Mouse (Mus musculus): Measurements from ENCODE around the gene Mmp14. TPM values are rescaled to one million over a fixed set of nuclear protein-coding genes. Genes with fewer than 3 reads are reported as not detected.

The Mmp14 gene
- total and polyA plus RNA-seq, 3 experiments, result 19.4 to 29.9 TPM; not detected in 1

DNA sequence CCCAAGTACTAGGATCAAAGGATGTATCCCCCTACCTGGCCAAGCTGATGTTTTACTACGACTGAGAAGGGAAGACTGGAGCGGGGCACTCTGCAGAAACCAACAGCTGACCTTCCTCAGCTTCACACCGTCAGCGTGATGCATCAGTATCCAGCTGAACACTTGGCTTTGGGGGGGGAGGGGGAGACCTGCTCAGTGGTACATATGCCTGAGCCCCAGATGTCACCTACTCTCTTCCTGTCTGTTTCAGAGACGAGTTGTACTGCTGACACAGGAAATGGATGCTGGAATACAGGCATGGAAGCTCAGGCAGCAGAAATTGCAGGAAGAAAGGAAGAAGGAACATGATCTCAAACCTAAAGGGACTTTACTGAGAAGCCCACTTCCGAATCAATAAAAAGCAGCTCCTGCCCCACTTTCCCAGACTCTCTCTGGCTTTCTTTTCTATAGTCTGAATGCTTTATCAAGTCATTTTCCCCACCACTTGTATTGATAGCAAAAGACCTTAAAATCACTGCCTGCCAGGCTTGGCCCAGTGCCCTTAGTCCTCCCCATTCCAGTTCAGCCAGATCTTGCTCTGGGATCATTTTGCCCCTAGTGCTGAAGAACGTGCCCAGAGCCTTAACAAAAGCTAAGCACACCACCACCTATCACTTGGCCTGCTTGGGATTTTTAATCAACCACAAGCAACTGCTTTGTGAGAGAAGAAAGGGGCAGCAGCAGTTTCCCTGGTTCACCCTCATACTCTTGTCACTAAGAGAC is 1.9 kb upstream of the Mmp14 start:
- Histone ChIP-seq H3K27me3 (ENCODE audit: control insufficient read depth in 1 of 2, insufficient read depth in 2 of 2, low read length in 2 of 2) (no peaks in the 10 kb centered on the region), H3K4me1 (ENCODE audit: control insufficient read depth in 1 of 2, insufficient read depth in 2 of 2, low read length in 2 of 2) (peaks cover 0 to 34% of the 10 kb centered on the region in 2 experiments; a peak in 3 of 4 replicates), H3K4me3 (ENCODE audit: control insufficient read depth in 1 of 2, insufficient read depth in 1 of 2, low read depth in 2 of 2, low read length in 2 of 2) (no peak overlapping the region), H3K27ac (ENCODE audit: control insufficient read depth, low read depth, low read length) (peak overlapping the region; percentile 81), H3K9ac (ENCODE audit: control insufficient read depth, low read depth, low read length, poor library complexity, severe bottlenecking) (no peak overlapping the region), H3K79me2 (ENCODE audit: control insufficient read depth, insufficient read depth, low read length, poor library complexity) (peaks cover 37% of the 10 kb centered on the region), H3K36me3 (ENCODE audit: control insufficient read depth in 1 of 2, insufficient read depth in 2 of 2, low read length in 2 of 2) (peaks cover 0 to 38% of the 10 kb centered on the region in 2 experiments; a peak in 2 of 4 replicates), H3K9me3 (replicated peaks; ENCODE audit: insufficient read depth, low read length) (no peaks in the 10 kb centered on the region)
- DNase-seq (ENCODE audit: low read depth, low spot score), result peak; percentile 47
- no peak for TF ChIP-seq UBTF (IDR thresholded peaks at IDR 0.05; ENCODE audit: borderline replicate concordance, insufficient read depth, low read depth, low read length)
- no peak for TF ChIP-seq MXI1 (IDR thresholded peaks at IDR 0.05; ENCODE audit: low read depth, low read length)
- TF ChIP-seq RCOR1 (IDR thresholded peaks at IDR 0.05; ENCODE audit: low read depth, low read length), result peak; percentile 65; the same call in 1 of the 2 replicates

DNA sequence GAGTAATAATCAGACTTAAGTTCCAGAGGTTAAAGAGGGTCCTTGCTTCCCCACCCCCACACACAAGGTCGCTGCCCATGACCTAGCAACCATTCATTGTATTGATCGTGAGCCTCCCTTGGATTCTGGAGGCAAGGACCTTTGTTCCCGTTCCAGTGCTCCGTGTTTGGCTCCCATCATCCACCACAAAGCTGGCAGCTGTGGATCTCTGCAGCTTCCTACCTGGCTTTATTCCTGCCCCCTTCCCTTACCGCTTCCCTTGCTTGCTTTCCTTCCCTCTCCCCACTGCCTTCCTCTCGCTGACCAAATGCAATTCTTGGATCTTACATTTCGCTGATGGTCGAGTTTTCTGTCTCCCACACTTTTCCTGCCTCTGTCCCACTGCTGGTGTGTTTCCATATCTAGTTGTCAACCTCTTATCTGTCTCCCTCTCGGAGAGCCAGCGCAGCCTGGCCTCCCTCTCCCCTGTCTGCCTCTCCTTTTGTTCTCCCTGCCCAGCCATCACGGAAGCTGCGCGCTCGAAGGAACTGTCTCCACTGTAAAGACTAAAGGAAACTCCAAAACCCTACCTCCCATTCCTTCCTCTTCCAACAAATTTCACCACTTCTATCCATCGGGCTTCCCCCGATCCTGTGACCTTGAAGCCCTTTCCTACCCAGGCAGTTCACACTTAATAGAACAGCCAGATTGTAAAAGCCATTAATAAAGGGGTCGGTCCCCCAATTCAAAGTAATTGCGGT is 836 bp upstream of the Mmp14 start:
- peak overlapping the region; percentile 81 for H3K27ac ChIP-seq (ENCODE audit: control insufficient read depth, low read depth, low read length)
- TF ChIP-seq BHLHE40 (IDR thresholded peaks at IDR 0.05; ENCODE audit: borderline replicate concordance, low read depth, low read length) (no peak), TAL1 (IDR thresholded peaks at IDR 0.05; ENCODE audit: low read length) (no peak), HCFC1 (IDR thresholded peaks at IDR 0.05; ENCODE audit: low read depth, low read length) (no peak), CHD2 (IDR thresholded peaks at IDR 0.05; ENCODE audit: low read length) (peak; percentile 36; the same call in 1 of the 2 replicates), ETS1 (IDR thresholded peaks at IDR 0.05; ENCODE audit: low read depth, low read length) (0 out of 2 replicates have a peak, but pooled peaks have one; percentile 1), POLR2AphosphoS5 (IDR thresholded peaks at IDR 0.05; ENCODE audit: borderline replicate concordance, low read depth, low read length) (no peak), KAT2A (conservative IDR thresholded peaks at IDR 0.05; ENCODE audit: low read depth, low read length) (no peak), ZNF384 (IDR thresholded peaks at IDR 0.05; ENCODE audit: low read depth, low read length) (no peak), USF2 (IDR thresholded peaks at IDR 0.05; ENCODE audit: borderline replicate concordance in 1 of 2, insufficient read depth in 1 of 2, low read depth in 1 of 2, low read length in 2 of 2) (no peak), MAZ (IDR thresholded peaks at IDR 0.05; ENCODE audit: low read depth, low read length) (no peak), MEF2A (IDR thresholded peaks at IDR 0.05; ENCODE audit: extremely low read depth, insufficient replicate concordance, low read depth, low read length, poor library complexity, severe bottlenecking) (no peak), JUND (IDR thresholded peaks at IDR 0.05; ENCODE audit: low read depth, low read length) (no peak), E2F4 (IDR thresholded peaks at IDR 0.05; ENCODE audit: borderline replicate concordance, low read depth, low read length) (no peak; the same call in 1 of the 2 replicates), ELF1 (IDR thresholded peaks at IDR 0.05; ENCODE audit: low read depth, low read length) (0 out of 2 replicates have a peak, but pooled peaks have one; percentile 23), RCOR1 (IDR thresholded peaks at IDR 0.05; ENCODE audit: low read depth, low read length) (peak; percentile 46; the same call in 1 of the 2 replicates), ZC3H11A (IDR thresholded peaks at IDR 0.05; ENCODE audit: low read depth, low read length) (no peak), CHD1 (IDR thresholded peaks at IDR 0.05; ENCODE audit: low read depth, low read length) (no peak), SMC3 (IDR thresholded peaks at IDR 0.05; ENCODE audit: low read depth, low read length) (no peak), SIN3A (IDR thresholded peaks at IDR 0.05; ENCODE audit: low read length) (peak; percentile 15), POLR2AphosphoS2 (IDR thresholded peaks at IDR 0.05; ENCODE audit: low read length) (peak; percentile 71; the same call in 1 of the 2 replicates), UBTF (IDR thresholded peaks at IDR 0.05; ENCODE audit: borderline replicate concordance, insufficient read depth, low read depth, low read length) (no peak), GATA1 (IDR thresholded peaks at IDR 0.05; ENCODE audit: low read depth, low read length) (peak; percentile 66), MXI1 (IDR thresholded peaks at IDR 0.05; ENCODE audit: low read depth, low read length) (peak; percentile 35; the same call in 1 of the 2 replicates), MYB (IDR thresholded peaks at IDR 0.05; ENCODE audit: low read depth, low read length) (no peak), GABPA (IDR thresholded peaks at IDR 0.05; ENCODE audit: low read depth, low read length) (no peak), TCF12 (IDR thresholded peaks at IDR 0.05; ENCODE audit: low read depth, low read length) (0 out of 2 replicates have a peak, but pooled peaks have one; percentile 25)

More for the DNA sequence above, 836 bp upstream of the Mmp14 start:
- DNase-seq (ENCODE audit: low read depth, low spot score), result peak; percentile 65
- peaks cover 37% of the 10 kb centered on the region for H3K79me2 ChIP-seq (ENCODE audit: control insufficient read depth, insufficient read depth, low read length, poor library complexity)
- no peaks in the 10 kb centered on the region for H3K9me3 ChIP-seq (replicated peaks; ENCODE audit: insufficient read depth, low read length)
- H3K4me3 ChIP-seq (ENCODE audit: control insufficient read depth in 1 of 2, insufficient read depth in 1 of 2, low read depth in 2 of 2, low read length in 2 of 2), result peak overlapping the region; percentile 71 to 80
- peaks cover 0 to 25% of the 10 kb centered on the region in 2 experiments; a peak in 2 of 4 replicates for H3K4me1 ChIP-seq (ENCODE audit: control insufficient read depth in 1 of 2, insufficient read depth in 2 of 2, low read length in 2 of 2)
- peak overlapping the region; percentile 86 for H3K9ac ChIP-seq (ENCODE audit: control insufficient read depth, low read depth, low read length, poor library complexity, severe bottlenecking)
- peaks cover 0 to 29% of the 10 kb centered on the region in 2 experiments; a peak in 2 of 4 replicates for H3K36me3 ChIP-seq (ENCODE audit: control insufficient read depth in 1 of 2, insufficient read depth in 2 of 2, low read length in 2 of 2)
- H3K27me3 ChIP-seq (ENCODE audit: control insufficient read depth in 1 of 2, insufficient read depth in 2 of 2, low read length in 2 of 2), result no peaks in the 10 kb centered on the region
